Mouse (Mus musculus): ENCODE data around the gene Gadd45a. TPM values are rescaled to one million over a fixed set of nuclear protein-coding genes. Genes with fewer than 3 reads are reported as not detected.

The Gadd45a gene
- polyA plus RNA-seq, 1 experiment from 2014 or later = 14.8 TPM

DNA sequence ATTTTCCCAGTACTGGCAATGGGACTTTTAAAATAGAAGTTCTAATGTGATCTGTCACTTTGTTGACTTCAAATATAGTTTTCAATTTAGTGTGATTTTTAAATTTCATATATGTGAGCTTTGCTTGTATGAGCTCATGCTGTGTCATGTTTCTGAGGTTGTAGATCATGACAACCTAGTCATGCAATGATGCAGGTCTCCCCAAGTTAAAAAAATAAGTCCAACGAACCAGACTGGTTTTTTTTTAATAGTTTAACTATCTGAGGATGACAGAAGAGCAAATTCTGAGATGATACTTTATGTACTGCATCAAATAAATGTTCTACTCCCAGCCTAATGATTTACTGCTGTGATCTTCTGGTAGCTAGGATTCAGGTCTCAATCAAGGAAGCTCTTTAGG is 12.8 kb upstream of the Gadd45a start:
- H3K36me3 ChIP-seq (replicated peaks; ENCODE audit: control insufficient read depth, insufficient read depth) = no peaks in the 10 kb centered on the region
- H3K4me2 ChIP-seq (replicated peaks) = no peak overlapping the region
- ATAC-seq (ENCODE audit: low FRiP score) = no peak
- H3K9me3 ChIP-seq (ENCODE audit: control insufficient read depth, low read length) = no peaks in the 10 kb centered on the region
- peaks cover 7% of the 10 kb centered on the region; the same call in 1 of the 2 replicates for H3K4me1 ChIP-seq (replicated peaks; ENCODE audit: control insufficient read depth, insufficient read depth, low read length)
- H3K4me3 ChIP-seq (replicated peaks; ENCODE audit: low read length) = no peak overlapping the region
- WGBS = 87% methylated on average over 1 of the region's 1 CpGs
- DNase-seq (ENCODE audit: low spot score) = no peak
- H3K27ac ChIP-seq = peak overlapping the region; percentile 54; the same call in 1 of the 2 replicates
- no peak overlapping the region for H3K9ac ChIP-seq
- H3K27me3 ChIP-seq (ENCODE audit: control insufficient read depth, insufficient read depth, low read length) = no peaks in the 10 kb centered on the region

GRCm38 (mm10) chr6:67049695-67050038 is 12.4 kb upstream of the Gadd45a start:
- no peak for DNase-seq (ENCODE audit: low spot score)
- no peak for ATAC-seq (ENCODE audit: low FRiP score)
- Histone ChIP-seq H3K4me3 (replicated peaks; ENCODE audit: low read length) (no peak overlapping the region), H3K9me3 (ENCODE audit: control insufficient read depth, low read length) (no peaks in the 10 kb centered on the region), H3K9ac (no peak overlapping the region), H3K4me2 (replicated peaks) (no peak overlapping the region), H3K27ac (peak overlapping the region; percentile 54; the same call in 1 of the 2 replicates), H3K36me3 (replicated peaks; ENCODE audit: control insufficient read depth, insufficient read depth) (no peaks in the 10 kb centered on the region), H3K27me3 (ENCODE audit: control insufficient read depth, insufficient read depth, low read length) (no peaks in the 10 kb centered on the region), H3K4me1 (replicated peaks; ENCODE audit: control insufficient read depth, insufficient read depth, low read length) (peaks cover 7% of the 10 kb centered on the region; the same call in 1 of the 2 replicates)
- WGBS = 45% methylated on average over 2 of the region's 2 CpGs

GRCm38 (mm10) chr6:67048880-67049694 is 11.8 kb upstream of the Gadd45a start:
- no peaks in the 10 kb centered on the region for H3K9me3 ChIP-seq (ENCODE audit: control insufficient read depth, low read length)
- H3K4me1 ChIP-seq (replicated peaks; ENCODE audit: control insufficient read depth, insufficient read depth, low read length) = peaks cover 7% of the 10 kb centered on the region; the same call in 1 of the 2 replicates
- H3K9ac ChIP-seq = no peak overlapping the region
- ATAC-seq (ENCODE audit: low FRiP score) (peak; percentile 73; the same call in 1 of the 2 replicates), DNase-seq (ENCODE audit: low spot score) (no peak)
- peak overlapping the region; percentile 54 for H3K27ac ChIP-seq
- 33% methylated on average over 7 of the region's 7 CpGs for WGBS
- H3K4me3 ChIP-seq (replicated peaks; ENCODE audit: low read length) = no peak overlapping the region
- no peak overlapping the region for H3K4me2 ChIP-seq (replicated peaks)
- H3K36me3 ChIP-seq (replicated peaks; ENCODE audit: control insufficient read depth, insufficient read depth) = no peaks in the 10 kb centered on the region
- H3K27me3 ChIP-seq (ENCODE audit: control insufficient read depth, insufficient read depth, low read length) = no peaks in the 10 kb centered on the region

DNA sequence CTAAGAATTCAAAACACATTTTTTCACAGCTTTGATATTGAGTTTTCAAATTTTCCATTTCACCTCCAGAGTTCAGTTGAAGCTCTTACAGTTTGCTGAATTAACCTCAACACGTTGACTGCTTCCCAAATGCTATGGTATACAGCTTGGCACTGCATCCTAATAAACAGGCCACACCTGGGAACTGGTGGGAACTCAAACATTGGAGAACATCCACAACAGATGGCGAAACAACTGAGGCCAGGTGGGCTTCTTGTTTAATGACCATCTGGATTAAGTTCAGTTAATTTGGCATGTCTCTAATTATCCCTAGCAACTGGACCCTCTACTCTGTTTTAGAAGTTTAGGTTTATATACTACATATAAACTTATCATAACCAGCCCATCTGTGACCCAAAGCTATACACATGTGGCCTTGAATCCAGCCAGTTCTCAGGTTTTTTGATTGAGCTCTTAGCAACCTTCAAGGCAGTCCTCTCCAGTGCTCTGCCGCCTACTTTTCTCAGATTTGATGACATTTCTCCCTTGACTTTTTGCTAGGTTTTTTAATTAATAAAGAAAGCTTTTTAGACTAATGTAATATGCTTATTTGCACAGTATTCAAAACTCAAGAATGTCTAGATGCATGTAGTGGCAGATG is 10.9 kb upstream of the Gadd45a start:
- no peaks in the 10 kb centered on the region for H3K36me3 ChIP-seq (replicated peaks; ENCODE audit: control insufficient read depth, insufficient read depth)
- DNase-seq (ENCODE audit: low spot score) (peak; percentile 32), ATAC-seq (ENCODE audit: low FRiP score) (0 out of 2 replicates have a peak, but pooled peaks have one; percentile 37)

DNA sequence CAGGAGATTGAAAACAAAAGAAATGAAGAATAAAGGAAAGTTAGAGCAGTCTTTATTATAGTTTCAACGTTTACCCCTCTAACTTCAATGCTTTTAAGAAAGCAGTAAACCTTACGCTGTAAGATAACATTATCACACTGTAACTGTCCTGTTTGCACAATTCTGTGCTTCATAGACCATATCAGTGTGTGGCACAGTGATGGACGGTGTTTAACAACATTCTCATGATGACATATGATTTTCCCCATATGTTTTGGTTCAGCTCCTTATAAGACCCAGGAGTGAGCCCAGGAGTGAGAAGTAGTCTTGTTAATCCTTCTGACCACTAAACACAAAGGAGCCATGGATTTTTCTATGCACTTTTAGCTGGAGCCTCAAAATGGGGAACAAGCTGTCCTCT is 9.7 kb upstream of the Gadd45a start:
- Histone ChIP-seq H3K36me3 (replicated peaks; ENCODE audit: control insufficient read depth, insufficient read depth) (no peaks in the 10 kb centered on the region), H3K4me1 (replicated peaks; ENCODE audit: control insufficient read depth, insufficient read depth, low read length) (peaks cover 7% of the 10 kb centered on the region; the same call in 1 of the 2 replicates), H3K4me2 (replicated peaks) (no peak overlapping the region), H3K27ac (no peak overlapping the region), H3K9ac (no peak overlapping the region), H3K27me3 (ENCODE audit: control insufficient read depth, insufficient read depth, low read length) (no peaks in the 10 kb centered on the region), H3K9me3 (ENCODE audit: control insufficient read depth, low read length) (no peaks in the 10 kb centered on the region), H3K4me3 (replicated peaks; ENCODE audit: low read length) (no peak overlapping the region)
- ATAC-seq (ENCODE audit: low FRiP score) = no peak
- 85% methylated on average over 3 of the region's 3 CpGs for WGBS
- DNase-seq (ENCODE audit: low spot score) = no peak

More for the DNA sequence above, 10.9 kb upstream of the Gadd45a start:
- no peak overlapping the region for H3K4me2 ChIP-seq (replicated peaks)
- H3K4me3 ChIP-seq (replicated peaks; ENCODE audit: low read length) = no peak overlapping the region
- H3K9me3 ChIP-seq (ENCODE audit: control insufficient read depth, low read length) = no peaks in the 10 kb centered on the region
- H3K9ac ChIP-seq = no peak overlapping the region
- H3K4me1 ChIP-seq (replicated peaks; ENCODE audit: control insufficient read depth, insufficient read depth, low read length) = peaks cover 7% of the 10 kb centered on the region; the same call in 1 of the 2 replicates
- 71% methylated on average over 3 of the region's 3 CpGs for WGBS
- no peaks in the 10 kb centered on the region for H3K27me3 ChIP-seq (ENCODE audit: control insufficient read depth, insufficient read depth, low read length)
- H3K27ac ChIP-seq = no peak overlapping the region

GRCm38 (mm10) chr6:67045424-67045823 is 8.2 kb upstream of the Gadd45a start:
- ATAC-seq (ENCODE audit: low FRiP score) = no peak
- H3K27me3 ChIP-seq (ENCODE audit: control insufficient read depth, insufficient read depth, low read length) = no peaks in the 10 kb centered on the region
- WGBS = 93% methylated on average over 3 of the region's 3 CpGs

GRCm38 (mm10) chr6:67040904-67041410 is 3.7 kb upstream of the Gadd45a start:
- ATAC-seq (ENCODE audit: low FRiP score) (no peak), DNase-seq (ENCODE audit: low spot score) (no peak)
- H3K9ac ChIP-seq = no peak overlapping the region
- no peaks in the 10 kb centered on the region for H3K27me3 ChIP-seq (ENCODE audit: control insufficient read depth, insufficient read depth, low read length)
- no peak overlapping the region for H3K4me2 ChIP-seq (replicated peaks)
- H3K4me1 ChIP-seq (replicated peaks; ENCODE audit: control insufficient read depth, insufficient read depth, low read length) = peaks cover under 1% of the 10 kb centered on the region
- no peak overlapping the region for H3K4me3 ChIP-seq (replicated peaks; ENCODE audit: low read length)
- WGBS = 58% methylated on average over 4 of the region's 4 CpGs
- H3K9me3 ChIP-seq (ENCODE audit: control insufficient read depth, low read length) = no peaks in the 10 kb centered on the region
- H3K36me3 ChIP-seq (replicated peaks; ENCODE audit: control insufficient read depth, insufficient read depth) = no peaks in the 10 kb centered on the region
- no peak overlapping the region for H3K27ac ChIP-seq

More at GRCm38 (mm10) chr6:67045424-67045823, 8.2 kb upstream of the Gadd45a start:
- Histone ChIP-seq H3K27ac (no peak overlapping the region), H3K4me2 (replicated peaks) (no peak overlapping the region), H3K36me3 (replicated peaks; ENCODE audit: control insufficient read depth, insufficient read depth) (no peaks in the 10 kb centered on the region), H3K4me3 (replicated peaks; ENCODE audit: low read length) (no peak overlapping the region), H3K4me1 (replicated peaks; ENCODE audit: control insufficient read depth, insufficient read depth, low read length) (peaks cover 7% of the 10 kb centered on the region; the same call in 1 of the 2 replicates), H3K9me3 (ENCODE audit: control insufficient read depth, low read length) (no peaks in the 10 kb centered on the region), H3K9ac (no peak overlapping the region)
- DNase-seq (ENCODE audit: low spot score) = no peak

DNA sequence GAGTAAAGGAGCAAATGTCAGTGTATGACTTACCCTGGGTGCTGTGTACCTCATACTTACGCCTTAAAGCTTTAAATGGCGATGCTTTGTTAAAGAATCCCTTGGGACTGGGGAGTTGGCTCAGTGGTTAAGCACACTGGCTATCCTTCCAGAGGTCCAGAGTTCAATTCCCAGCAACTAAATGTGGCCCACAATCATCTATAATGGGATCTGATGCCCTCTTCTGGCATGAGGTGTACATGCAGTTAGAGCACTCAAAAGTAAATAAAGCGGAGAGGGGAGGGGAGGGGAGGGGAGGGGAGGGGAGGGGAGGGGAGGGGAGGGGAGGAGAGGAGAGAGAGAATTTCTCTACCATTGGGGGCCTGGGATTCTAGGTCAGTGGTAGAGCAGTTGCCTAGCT is 1.7 kb upstream of the Gadd45a start:
- H3K27me3 ChIP-seq (ENCODE audit: control insufficient read depth, insufficient read depth, low read length) = no peaks in the 10 kb centered on the region
- H3K4me1 ChIP-seq (replicated peaks; ENCODE audit: control insufficient read depth, insufficient read depth, low read length) = peaks cover 16% of the 10 kb centered on the region
- no peak overlapping the region for H3K4me3 ChIP-seq (replicated peaks; ENCODE audit: low read length)
- H3K4me2 ChIP-seq (replicated peaks) = no peak overlapping the region
- WGBS = 88% methylated on average over 3 of the region's 3 CpGs
- DNase-seq (ENCODE audit: low spot score) = no peak
- H3K9ac ChIP-seq = no peak overlapping the region
- no peak for ATAC-seq (ENCODE audit: low FRiP score)
- no peaks in the 10 kb centered on the region for H3K9me3 ChIP-seq (ENCODE audit: control insufficient read depth, low read length)
- H3K36me3 ChIP-seq (replicated peaks; ENCODE audit: control insufficient read depth, insufficient read depth) = no peaks in the 10 kb centered on the region
- H3K27ac ChIP-seq = no peak overlapping the region

DNA sequence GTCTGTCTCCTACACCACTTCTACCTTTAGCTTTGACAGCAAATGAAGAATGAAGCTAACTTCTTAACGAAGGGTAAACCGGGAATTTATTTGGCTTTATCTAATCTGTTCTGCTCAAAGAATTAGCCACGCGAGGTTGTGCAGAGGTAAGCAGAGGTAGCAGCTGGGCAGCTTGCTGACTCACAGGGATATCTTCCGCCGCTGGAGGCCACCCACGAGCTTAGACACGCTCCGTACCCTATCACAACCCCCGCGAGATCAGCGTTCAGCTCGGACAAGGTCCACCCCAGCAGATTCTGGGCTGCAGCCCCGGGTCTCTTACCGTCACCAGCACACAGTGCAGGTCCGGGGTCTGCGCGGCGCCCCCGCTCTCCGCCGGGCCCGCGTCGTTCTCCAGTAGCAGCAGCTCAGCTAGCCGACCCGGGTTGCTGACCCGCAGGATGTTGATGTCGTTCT is 873 bp downstream of the Gadd45a start:
- peaks cover 4% of the 10 kb centered on the region; the same call in 1 of the 2 replicates for H3K27me3 ChIP-seq (ENCODE audit: control insufficient read depth, insufficient read depth, low read length)
- H3K36me3 ChIP-seq (replicated peaks; ENCODE audit: control insufficient read depth, insufficient read depth) = no peaks in the 10 kb centered on the region
- ATAC-seq (ENCODE audit: low FRiP score) = peak; percentile 64
- peak; percentile 79 for DNase-seq (ENCODE audit: low spot score)
- peak overlapping the region; percentile 77 for H3K4me2 ChIP-seq (replicated peaks)
- under 1% methylated on average over 29 of the region's 29 CpGs for WGBS
- peaks cover 16% of the 10 kb centered on the region for H3K4me1 ChIP-seq (replicated peaks; ENCODE audit: control insufficient read depth, insufficient read depth, low read length)
- peak overlapping the region; percentile 72 for H3K4me3 ChIP-seq (replicated peaks; ENCODE audit: low read length)
- H3K27ac ChIP-seq = peak overlapping the region; percentile 93
- H3K9me3 ChIP-seq (ENCODE audit: control insufficient read depth, low read length) = no peaks in the 10 kb centered on the region
- H3K9ac ChIP-seq = peak overlapping the region; percentile 90

Data from hindbrain, embryonic 14.5 days (tissue).